Mouse (Mus musculus) spleen, adult 2 months (tissue): Measurements from ENCODE around the gene Ppa1.

Experiments used
- CTCF ChIP-seq: fragments of 200-500 bp; IDR thresholded peaks from 2 replicates; pipeline ENCODE4 v1.5.1; 2011; ENCODE audit warnings: mild to moderate bottlenecking, inconsistent platforms; ENCODE audit not compliant: insufficient read depth, insufficient read length, insufficient replicate concordance; ENCODE audit errors: extremely low read depth
- POLR2A ChIP-seq: fragments of 200-500 bp; IDR thresholded peaks from 2 replicates; pipeline ENCODE4 v1.6.1; 2011; ENCODE audit warnings: low read depth, low read length, inconsistent platforms

DNA sequence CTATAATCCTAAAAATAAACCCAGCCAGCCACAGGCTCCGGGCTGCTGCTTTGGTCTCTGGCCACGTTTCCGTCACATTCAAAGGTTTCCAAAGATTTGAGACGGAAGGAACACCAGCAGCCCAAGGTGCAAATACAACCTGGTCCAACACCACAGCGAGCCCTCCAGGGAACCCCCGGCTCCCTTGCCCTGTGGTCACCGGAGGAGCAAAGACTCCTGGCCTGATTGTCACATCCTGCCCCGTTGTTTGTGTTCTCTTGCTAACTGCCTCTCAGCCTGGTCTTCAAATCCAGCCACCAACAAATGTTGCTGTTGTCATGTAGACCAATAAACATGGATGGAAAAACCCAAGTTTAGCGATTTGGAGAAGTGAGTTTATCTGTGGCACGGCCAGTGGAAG is 15.9 kb upstream of the Ppa1 start:
- TF ChIP-seq CTCF: no peak
- no peak for TF ChIP-seq POLR2A
